Mouse (Mus musculus) liver, embryonic 14.5 days (tissue): ENCODE data around the gene Hspbap1.

Source experiments
- CTCF ChIP-seq: IDR thresholded peaks from 2 replicates; pipeline ENCODE4 v1.5.1; 2016; ENCODE audit warnings: antibody characterized with exemption, low read depth, control low read depth
- EP300 ChIP-seq: IDR thresholded peaks from 2 replicates; pipeline ENCODE4 v1.6.1; 2016; ENCODE audit warnings: antibody characterized with exemption, low read depth

- no peak for TF ChIP-seq EP300
- no peak for TF ChIP-seq CTCF
These were observed 14.5 kb upstream of the Hspbap1 start for GRCm38 (mm10) chr16:35755502-35756334.
